Mouse (Mus musculus) G1E (cell line): ENCODE data around the gene Dhx58.

Experiments
- CTCF ChIP-seq: IDR thresholded peaks from 2 replicates; pipeline ENCODE4 v1.5.1; 2012; ENCODE audit warnings: low read depth, low read length, inconsistent platforms, mixed read lengths
- TAL1 ChIP-seq: conservative IDR thresholded peaks from 2 replicates; pipeline ENCODE4 v1.6.1; 2012; ENCODE audit warnings: low read depth, low read length, inconsistent platforms, mixed read lengths

DNA sequence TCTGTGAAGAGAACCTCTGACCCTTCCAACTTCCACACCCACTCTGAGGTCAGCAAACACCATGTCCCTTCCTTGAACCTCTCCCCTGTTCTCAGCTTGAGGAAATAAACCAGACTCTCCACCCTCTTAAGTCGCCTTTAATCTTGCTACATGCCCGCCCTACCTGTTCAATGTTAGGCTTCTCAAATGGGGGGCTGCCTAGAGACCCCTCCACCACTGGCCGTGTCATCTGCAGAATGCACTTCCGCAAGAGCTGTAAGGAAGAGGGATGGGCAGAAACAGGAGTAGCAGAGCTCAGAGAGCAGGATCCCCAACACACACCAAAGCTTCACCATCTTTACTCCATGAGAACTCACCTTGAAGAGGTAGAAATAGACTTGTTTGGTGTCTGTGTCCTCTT is 6.9 kb upstream of the Dhx58 start:
- no peak for TF ChIP-seq CTCF
- TF ChIP-seq TAL1: no peak
